Mouse (Mus musculus): ENCODE results near the gene Ric1.

- TF ChIP-seq CTCF (IDR thresholded peaks at IDR 0.05 in 2 of 3, conservative IDR thresholded peaks at IDR 0.05 in 1 of 3; ENCODE audit: control insufficient read depth in 1 of 3, insufficient read depth in 1 of 3, low read depth in 2 of 3, low read length in 3 of 3, poor library complexity in 1 of 3, severe bottlenecking in 1 of 3) (no peak), ETS1 (IDR thresholded peaks at IDR 0.05; ENCODE audit: low read depth, low read length) (no peak), ZKSCAN1 (IDR thresholded peaks at IDR 0.05; ENCODE audit: low read depth, low read length) (no peak), TAL1 (IDR thresholded peaks at IDR 0.05; ENCODE audit: low read length) (no peak), POLR2A (IDR thresholded peaks at IDR 0.05; ENCODE audit: control insufficient read depth in 1 of 2, insufficient read depth in 1 of 2, low read depth in 1 of 2, low read length in 2 of 2, poor library complexity in 1 of 2) (no peak), GATA1 (IDR thresholded peaks at IDR 0.05; ENCODE audit: low read depth, low read length) (no peak), EP300 (IDR thresholded peaks at IDR 0.05; ENCODE audit: low read depth in 1 of 2, low read length in 2 of 2) (no peak), HCFC1 (IDR thresholded peaks at IDR 0.05; ENCODE audit: low read depth, low read length) (no peak), ELF1 (IDR thresholded peaks at IDR 0.05; ENCODE audit: low read depth, low read length) (no peak), UBTF (IDR thresholded peaks at IDR 0.05; ENCODE audit: borderline replicate concordance, insufficient read depth, low read depth, low read length) (no peak), NELFE (IDR thresholded peaks at IDR 0.05; ENCODE audit: low read depth, low read length) (no peak), SIN3A (IDR thresholded peaks at IDR 0.05; ENCODE audit: low read length) (no peak)
Observed at GRCm38 (mm10) chr19:29642211-29642610, 120.1 kb downstream of the Ric1 start.

Data from MEL (cell line).